Mouse (Mus musculus): ENCODE measurements at regions not wholly inside any gene's neighbourhood (a gene's known extent, or its start where the extent isn't known, plus 50 kb on each side); places are given as distances from the start of the nearest gene placed in this dataset.

- DNase-seq (ENCODE audit: inconsistent ontology term): no peak
These were observed 89.9 kb upstream of the Plxnc1 start for GRCm38 (mm10) chr10:95034566-95034965.

- peak; percentile 92 for DNase-seq (ENCODE audit: inconsistent ontology term)
These were observed 88.4 kb upstream of the Plxnc1 start for GRCm38 (mm10) chr10:95032760-95033716.

GRCm38 (mm10) chr10:95031371-95031770, 86.7 kb upstream of the Plxnc1 start:
- no peak for DNase-seq (ENCODE audit: inconsistent ontology term)

GRCm38 (mm10) chr10:95030801-95031200, 86.2 kb upstream of the Plxnc1 start:
- DNase-seq (ENCODE audit: inconsistent ontology term): no peak

- no peak for DNase-seq (ENCODE audit: inconsistent ontology term)
These were observed 84.9 kb upstream of the Plxnc1 start for GRCm38 (mm10) chr10:95029554-95029953.

- no peak for DNase-seq (ENCODE audit: inconsistent ontology term)
These were observed 81.1 kb upstream of the Plxnc1 start for GRCm38 (mm10) chr10:95025569-95026327.

GRCm38 (mm10) chr10:95021209-95021608, 76.6 kb upstream of the Plxnc1 start:
- no peak for DNase-seq (ENCODE audit: inconsistent ontology term)

GRCm38 (mm10) chr10:95016896-95017295, 72.3 kb upstream of the Plxnc1 start:
- no peak for DNase-seq (ENCODE audit: inconsistent ontology term)

- no peak for DNase-seq (ENCODE audit: inconsistent ontology term)
These were observed 70.8 kb upstream of the Plxnc1 start for GRCm38 (mm10) chr10:95015298-95015951.

GRCm38 (mm10) chr10:95013946-95014345, 69.3 kb upstream of the Plxnc1 start:
- peak; percentile 89 for DNase-seq (ENCODE audit: inconsistent ontology term)

GRCm38 (mm10) chr10:95013213-95013915, 68.7 kb upstream of the Plxnc1 start:
- DNase-seq (ENCODE audit: inconsistent ontology term): no peak

- DNase-seq (ENCODE audit: inconsistent ontology term): no peak
These were observed 65.7 kb upstream of the Plxnc1 start for GRCm38 (mm10) chr10:95010333-95010732.

- no peak for DNase-seq (ENCODE audit: inconsistent ontology term)
These were observed 64.4 kb upstream of the Plxnc1 start for GRCm38 (mm10) chr10:95009081-95009480.

GRCm38 (mm10) chr10:95004065-95004763, 59.6 kb upstream of the Plxnc1 start:
- peak; percentile 72 for DNase-seq (ENCODE audit: inconsistent ontology term)

- DNase-seq (ENCODE audit: inconsistent ontology term): no peak
These were observed 59.0 kb upstream of the Plxnc1 start for GRCm38 (mm10) chr10:95003621-95004020.

- no peak for DNase-seq (ENCODE audit: inconsistent ontology term)
These were observed 57.0 kb upstream of the Plxnc1 start for GRCm38 (mm10) chr10:95001650-95002049.

GRCm38 (mm10) chr10:94999716-95000115, 55.1 kb upstream of the Plxnc1 start:
- no peak for DNase-seq (ENCODE audit: inconsistent ontology term)
